Mouse (Mus musculus): ENCODE measurements around the gene Ccdc74a. TPM values are rescaled to one million over a fixed set of nuclear protein-coding genes. Genes with fewer than 3 reads are reported as not detected.
A peak's percentile ranks its signal among the peaks of the same experiment; 100 is the strongest.

The Ccdc74a gene
- total and polyA plus RNA-seq, 3 experiments, result 1.9 to 4.6 TPM; not detected in 1

- no peak overlapping the region for H3K4me3 ChIP-seq (ENCODE audit: control insufficient read depth in 1 of 2, insufficient read depth in 1 of 2, low read depth in 2 of 2, low read length in 2 of 2)
- TF ChIP-seq MAFK (IDR thresholded peaks at IDR 0.05; ENCODE audit: borderline replicate concordance, low read depth, low read length) (no peak), JUND (IDR thresholded peaks at IDR 0.05; ENCODE audit: low read depth, low read length) (no peak), TCF12 (IDR thresholded peaks at IDR 0.05; ENCODE audit: low read depth, low read length) (no peak), ZKSCAN1 (IDR thresholded peaks at IDR 0.05; ENCODE audit: low read depth, low read length) (no peak), TBP (IDR thresholded peaks at IDR 0.05; ENCODE audit: low read depth, low read length) (no peak)
- H3K9ac ChIP-seq (ENCODE audit: control insufficient read depth, low read depth, low read length, poor library complexity, severe bottlenecking), result no peak overlapping the region
- peaks cover 3 to 10% of the 10 kb centered on the region in 2 experiments; a peak in 3 of 4 replicates for H3K4me1 ChIP-seq (ENCODE audit: control insufficient read depth in 1 of 2, insufficient read depth in 2 of 2, low read length in 2 of 2)
- no peaks in the 10 kb centered on the region for H3K9me3 ChIP-seq (replicated peaks; ENCODE audit: insufficient read depth, low read length)
- H3K36me3 ChIP-seq (ENCODE audit: control insufficient read depth in 1 of 2, insufficient read depth in 2 of 2, low read length in 2 of 2), result peaks cover 10% of the 10 kb centered on the region in 2 experiments
- H3K79me2 ChIP-seq (ENCODE audit: control insufficient read depth, insufficient read depth, low read length, poor library complexity), result peaks cover 13% of the 10 kb centered on the region
- no peaks in the 10 kb centered on the region for H3K27me3 ChIP-seq (ENCODE audit: control insufficient read depth in 1 of 2, insufficient read depth in 2 of 2, low read length in 2 of 2)
- H3K27ac ChIP-seq (ENCODE audit: control insufficient read depth, low read depth, low read length), result no peak overlapping the region
- DNase-seq (ENCODE audit: low read depth, low spot score), result no peak
Observed at GRCm38 (mm10) chr16:17621936-17622335, 24.3 kb upstream of the Ccdc74a start.

- TF ChIP-seq NELFE (IDR thresholded peaks at IDR 0.05; ENCODE audit: low read depth, low read length), result no peak
- peak; percentile 31 for TF ChIP-seq SMC3 (IDR thresholded peaks at IDR 0.05; ENCODE audit: low read depth, low read length)
- TF ChIP-seq POLR2AphosphoS2 (IDR thresholded peaks at IDR 0.05; ENCODE audit: low read length), result no peak
- peak; percentile 39 for TF ChIP-seq RAD21 (IDR thresholded peaks at IDR 0.05; ENCODE audit: low read depth, low read length)
- TF ChIP-seq CTCF (IDR thresholded peaks at IDR 0.05 in 2 of 3, conservative IDR thresholded peaks at IDR 0.05 in 1 of 3; ENCODE audit: control insufficient read depth in 1 of 3, insufficient read depth in 1 of 3, low read depth in 2 of 3, low read length in 3 of 3, poor library complexity in 1 of 3, severe bottlenecking in 1 of 3), result peak; percentile 42 to 62 (median 56); a peak in 5 of 6 replicates
- Histone ChIP-seq H3K9ac (ENCODE audit: control insufficient read depth, low read depth, low read length, poor library complexity, severe bottlenecking) (no peak overlapping the region), H3K27ac (ENCODE audit: control insufficient read depth, low read depth, low read length) (no peak overlapping the region), H3K79me2 (ENCODE audit: control insufficient read depth, insufficient read depth, low read length, poor library complexity) (no peaks in the 10 kb centered on the region; the same call in 1 of the 2 replicates), H3K4me3 (ENCODE audit: control insufficient read depth in 1 of 2, insufficient read depth in 1 of 2, low read depth in 2 of 2, low read length in 2 of 2) (no peak overlapping the region), H3K4me1 (ENCODE audit: control insufficient read depth in 1 of 2, insufficient read depth in 2 of 2, low read length in 2 of 2) (no peaks in the 10 kb centered on the region), H3K27me3 (ENCODE audit: control insufficient read depth in 1 of 2, insufficient read depth in 2 of 2, low read length in 2 of 2) (no peaks in the 10 kb centered on the region), H3K36me3 (ENCODE audit: control insufficient read depth in 1 of 2, insufficient read depth in 2 of 2, low read length in 2 of 2) (peaks cover 0 to 18% of the 10 kb centered on the region in 2 experiments; a peak in 3 of 4 replicates), H3K9me3 (replicated peaks; ENCODE audit: insufficient read depth, low read length) (no peaks in the 10 kb centered on the region)
- peak; percentile 47 for DNase-seq (ENCODE audit: low read depth, low spot score)
Observed at GRCm38 (mm10) chr16:17625488-17626268, 20.6 kb upstream of the Ccdc74a start.

- DNase-seq (ENCODE audit: low read depth, low spot score), result no peak
- H3K4me1 ChIP-seq (ENCODE audit: control insufficient read depth in 1 of 2, insufficient read depth in 2 of 2, low read length in 2 of 2), result no peaks in the 10 kb centered on the region
- H3K9me3 ChIP-seq (replicated peaks; ENCODE audit: insufficient read depth, low read length), result no peaks in the 10 kb centered on the region
- peaks cover 0 to 16% of the 10 kb centered on the region in 2 experiments; a peak in 3 of 4 replicates for H3K36me3 ChIP-seq (ENCODE audit: control insufficient read depth in 1 of 2, insufficient read depth in 2 of 2, low read length in 2 of 2)
- H3K27ac ChIP-seq (ENCODE audit: control insufficient read depth, low read depth, low read length), result no peak overlapping the region
- no peak overlapping the region for H3K9ac ChIP-seq (ENCODE audit: control insufficient read depth, low read depth, low read length, poor library complexity, severe bottlenecking)
- no peak overlapping the region for H3K4me3 ChIP-seq (ENCODE audit: control insufficient read depth in 1 of 2, insufficient read depth in 1 of 2, low read depth in 2 of 2, low read length in 2 of 2)
- H3K27me3 ChIP-seq (ENCODE audit: control insufficient read depth in 1 of 2, insufficient read depth in 2 of 2, low read length in 2 of 2), result no peaks in the 10 kb centered on the region
- TF ChIP-seq SIN3A (IDR thresholded peaks at IDR 0.05; ENCODE audit: low read length), result no peak
- TF ChIP-seq MAX (IDR thresholded peaks at IDR 0.05; ENCODE audit: low read length), result no peak
- TF ChIP-seq TBP (IDR thresholded peaks at IDR 0.05; ENCODE audit: low read depth, low read length), result no peak
- no peak for TF ChIP-seq CTCF (IDR thresholded peaks at IDR 0.05 in 2 of 3, conservative IDR thresholded peaks at IDR 0.05 in 1 of 3; ENCODE audit: control insufficient read depth in 1 of 3, insufficient read depth in 1 of 3, low read depth in 2 of 3, low read length in 3 of 3, poor library complexity in 1 of 3, severe bottlenecking in 1 of 3)
- no peak for TF ChIP-seq TAL1 (IDR thresholded peaks at IDR 0.05; ENCODE audit: low read length)
- no peaks in the 10 kb centered on the region for H3K79me2 ChIP-seq (ENCODE audit: control insufficient read depth, insufficient read depth, low read length, poor library complexity)
Observed at GRCm38 (mm10) chr16:17626269-17626555, 20.1 kb upstream of the Ccdc74a start.
